Mouse (Mus musculus): ENCODE results near the gene Clasp1. TPM values are rescaled to one million over a fixed set of nuclear protein-coding genes. Genes with fewer than 3 reads are reported as not detected.

The Clasp1 gene
- total and polyA plus RNA-seq, 3 experiments = 13.9 to 21.3 TPM; not detected in 1

DNA sequence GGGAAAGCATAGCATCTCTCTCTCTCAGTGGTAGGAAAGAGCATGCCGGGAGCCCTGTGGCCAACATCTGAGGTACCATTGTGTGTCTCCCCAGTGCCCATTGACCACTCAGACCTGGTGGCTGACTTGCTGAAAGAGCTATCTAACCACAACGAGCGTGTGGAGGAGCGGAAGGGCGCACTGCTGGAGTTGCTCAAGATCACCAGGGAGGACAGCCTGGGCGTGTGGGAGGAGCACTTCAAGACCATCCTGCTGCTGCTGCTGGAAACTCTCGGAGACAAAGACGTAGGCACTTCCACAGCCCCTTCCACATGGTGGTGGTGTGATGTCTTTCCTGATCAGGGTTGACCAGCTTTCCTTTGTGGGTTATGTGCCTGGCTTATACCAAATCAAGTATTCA, 192.3 kb downstream of the Clasp1 start:
- TF ChIP-seq E2F4 (IDR thresholded peaks at IDR 0.05; ENCODE audit: borderline replicate concordance, low read depth, low read length) (no peak), JUND (IDR thresholded peaks at IDR 0.05; ENCODE audit: low read depth, low read length) (no peak), CHD2 (IDR thresholded peaks at IDR 0.05; ENCODE audit: low read length) (no peak), NRF1 (IDR thresholded peaks at IDR 0.05; ENCODE audit: insufficient read depth, low read depth, low read length, poor library complexity, severe bottlenecking) (no peak), MXI1 (IDR thresholded peaks at IDR 0.05; ENCODE audit: low read depth, low read length) (no peak), ZMIZ1 (IDR thresholded peaks at IDR 0.05; ENCODE audit: low read depth, low read length) (no peak), CTCF (IDR thresholded peaks at IDR 0.05 in 2 of 3, conservative IDR thresholded peaks at IDR 0.05 in 1 of 3; ENCODE audit: control insufficient read depth in 1 of 3, insufficient read depth in 1 of 3, low read depth in 2 of 3, low read length in 3 of 3, poor library complexity in 1 of 3, severe bottlenecking in 1 of 3) (no peak), MAX (IDR thresholded peaks at IDR 0.05; ENCODE audit: low read length) (no peak), MEF2A (IDR thresholded peaks at IDR 0.05; ENCODE audit: extremely low read depth, insufficient replicate concordance, low read depth, low read length, poor library complexity, severe bottlenecking) (no peak), ETS1 (IDR thresholded peaks at IDR 0.05; ENCODE audit: low read depth, low read length) (no peak)
- Histone ChIP-seq H3K4me3 (ENCODE audit: control insufficient read depth in 1 of 2, insufficient read depth in 1 of 2, low read depth in 2 of 2, low read length in 2 of 2) (no peak overlapping the region), H3K79me2 (ENCODE audit: control insufficient read depth, insufficient read depth, low read length, poor library complexity) (no peaks in the 10 kb centered on the region), H3K27me3 (ENCODE audit: control insufficient read depth in 1 of 2, insufficient read depth in 2 of 2, low read length in 2 of 2) (no peaks in the 10 kb centered on the region), H3K36me3 (ENCODE audit: control insufficient read depth in 1 of 2, insufficient read depth in 2 of 2, low read length in 2 of 2) (no peaks in the 10 kb centered on the region; a peak in 1 of 4 replicates), H3K27ac (ENCODE audit: control insufficient read depth, low read depth, low read length) (no peak overlapping the region), H3K9ac (ENCODE audit: control insufficient read depth, low read depth, low read length, poor library complexity, severe bottlenecking) (no peak overlapping the region), H3K9me3 (replicated peaks; ENCODE audit: insufficient read depth, low read length) (no peaks in the 10 kb centered on the region), H3K4me1 (ENCODE audit: control insufficient read depth in 1 of 2, insufficient read depth in 2 of 2, low read length in 2 of 2) (no peaks in the 10 kb centered on the region)
- no peak for DNase-seq (ENCODE audit: low read depth, low spot score)

DNA sequence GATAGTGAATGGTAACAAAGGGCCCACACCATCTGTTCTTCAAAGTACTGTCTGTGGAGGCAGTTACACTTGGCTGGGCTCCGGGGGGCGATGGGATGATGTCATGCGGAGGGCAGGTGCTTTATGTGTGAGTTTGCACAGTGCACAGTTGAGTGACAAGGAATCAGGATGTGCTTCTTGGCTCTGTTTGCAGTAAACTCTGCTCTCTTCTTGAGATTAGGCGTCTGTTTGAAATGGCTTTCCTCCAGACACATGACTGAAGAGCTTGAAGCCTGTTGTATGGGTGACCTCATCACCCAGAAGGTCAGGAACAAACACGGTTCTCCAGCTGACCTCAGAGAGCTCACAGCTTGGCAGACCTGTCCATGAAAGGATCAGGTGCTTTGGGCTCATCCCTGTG, 200.9 kb downstream of the Clasp1 start:
- Histone ChIP-seq H3K79me2 (ENCODE audit: control insufficient read depth, insufficient read depth, low read length, poor library complexity) (no peaks in the 10 kb centered on the region), H3K9ac (ENCODE audit: control insufficient read depth, low read depth, low read length, poor library complexity, severe bottlenecking) (no peak overlapping the region), H3K27me3 (ENCODE audit: control insufficient read depth in 1 of 2, insufficient read depth in 2 of 2, low read length in 2 of 2) (no peaks in the 10 kb centered on the region), H3K9me3 (replicated peaks; ENCODE audit: insufficient read depth, low read length) (no peaks in the 10 kb centered on the region), H3K27ac (ENCODE audit: control insufficient read depth, low read depth, low read length) (no peak overlapping the region), H3K4me3 (ENCODE audit: control insufficient read depth in 1 of 2, insufficient read depth in 1 of 2, low read depth in 2 of 2, low read length in 2 of 2) (no peak overlapping the region), H3K36me3 (ENCODE audit: control insufficient read depth in 1 of 2, insufficient read depth in 2 of 2, low read length in 2 of 2) (peaks cover under 1 to 3% of the 10 kb centered on the region in 2 experiments; a peak in 2 of 4 replicates), H3K4me1 (ENCODE audit: control insufficient read depth in 1 of 2, insufficient read depth in 2 of 2, low read length in 2 of 2) (0 out of 4 replicates have a peak, but pooled peaks cover 0 to 3% of the 10 kb centered on the region in 2 experiments)
- no peak for TF ChIP-seq CHD1 (IDR thresholded peaks at IDR 0.05; ENCODE audit: low read depth, low read length)
- TF ChIP-seq CHD2 (IDR thresholded peaks at IDR 0.05; ENCODE audit: low read length) = no peak
- TF ChIP-seq POLR2AphosphoS2 (IDR thresholded peaks at IDR 0.05; ENCODE audit: low read length) = no peak
- TF ChIP-seq E2F4 (IDR thresholded peaks at IDR 0.05; ENCODE audit: borderline replicate concordance, low read depth, low read length) = no peak
- TF ChIP-seq ETS1 (IDR thresholded peaks at IDR 0.05; ENCODE audit: low read depth, low read length) = no peak
- TF ChIP-seq TAL1 (IDR thresholded peaks at IDR 0.05; ENCODE audit: low read length) = no peak
- no peak for DNase-seq (ENCODE audit: low read depth, low spot score)

DNA sequence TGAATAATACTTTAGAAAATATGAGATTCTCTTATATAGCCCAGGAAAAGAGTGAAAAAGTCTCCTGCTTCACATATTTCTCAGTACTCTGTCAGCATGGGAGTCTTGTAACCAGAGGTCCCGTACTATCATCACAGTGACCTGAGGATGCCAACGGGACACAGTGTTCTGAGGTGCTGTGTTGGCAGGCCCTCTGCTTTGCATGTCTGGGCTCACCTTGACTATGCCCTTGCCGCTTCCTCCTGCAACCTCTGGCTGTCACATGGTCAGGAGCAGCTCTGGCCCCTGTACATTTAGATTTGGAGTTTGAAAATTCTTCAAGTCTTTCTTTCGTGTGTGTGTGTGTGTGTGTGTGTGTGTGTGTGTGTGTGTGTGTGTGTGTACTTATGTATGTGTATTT, 204.1 kb downstream of the Clasp1 start:
- Histone ChIP-seq H3K9me3 (replicated peaks; ENCODE audit: insufficient read depth, low read length) (no peaks in the 10 kb centered on the region), H3K9ac (ENCODE audit: control insufficient read depth, low read depth, low read length, poor library complexity, severe bottlenecking) (no peak overlapping the region), H3K27me3 (ENCODE audit: control insufficient read depth in 1 of 2, insufficient read depth in 2 of 2, low read length in 2 of 2) (no peaks in the 10 kb centered on the region), H3K4me1 (ENCODE audit: control insufficient read depth in 1 of 2, insufficient read depth in 2 of 2, low read length in 2 of 2) (peaks cover 4 to 10% of the 10 kb centered on the region in 2 experiments; a peak in 3 of 4 replicates), H3K27ac (ENCODE audit: control insufficient read depth, low read depth, low read length) (no peak overlapping the region), H3K79me2 (ENCODE audit: control insufficient read depth, insufficient read depth, low read length, poor library complexity) (no peaks in the 10 kb centered on the region), H3K36me3 (ENCODE audit: control insufficient read depth in 1 of 2, insufficient read depth in 2 of 2, low read length in 2 of 2) (peaks cover 3 to 10% of the 10 kb centered on the region in 2 experiments; a peak in 3 of 4 replicates), H3K4me3 (ENCODE audit: control insufficient read depth in 1 of 2, insufficient read depth in 1 of 2, low read depth in 2 of 2, low read length in 2 of 2) (no peak overlapping the region)
- DNase-seq (ENCODE audit: low read depth, low spot score) = no peak
- TF ChIP-seq BHLHE40 (IDR thresholded peaks at IDR 0.05; ENCODE audit: borderline replicate concordance, low read depth, low read length) = no peak
- no peak for TF ChIP-seq POLR2A (IDR thresholded peaks at IDR 0.05; ENCODE audit: control insufficient read depth in 1 of 2, insufficient read depth in 1 of 2, low read depth in 1 of 2, low read length in 2 of 2, poor library complexity in 1 of 2)
- TF ChIP-seq ELF1 (IDR thresholded peaks at IDR 0.05; ENCODE audit: low read depth, low read length) = no peak

All from MEL (cell line).